Mouse (Mus musculus) left cerebral cortex, adult 11 months (tissue): ENCODE results near the gene Gm15056.

Experiments used
- DNase-seq: peaks from one replicate; pipeline ENCODE4 v3.0.0; 2022; ENCODE audit warnings: low spot score

Gene Gm15056

GRCm38 (mm10) chr8:20902527-20902926 is at the start of gene Gm15056:
TSS of gene Gm15056 (minus strand) at chr8:20902627.
- no peak for DNase-seq

- no peak for DNase-seq
Observed at GRCm38 (mm10) chr8:20944610-20945009, 42.2 kb upstream of the Gm15056 start, which contains the start of gene AY761185. TSS of gene AY761185 (minus strand) at chr8:20944710.

- DNase-seq, result no peak
Observed at GRCm38 (mm10) chr8:20921971-20922370, 19.5 kb upstream of the Gm15056 start, which contains the start of gene Gm6040. TSS of gene Gm6040 (minus strand) at chr8:20922071.

- no peak for DNase-seq
Observed at GRCm38 (mm10) chr8:20912288-20912687, 9.9 kb upstream of the Gm15056 start.

GRCm38 (mm10) chr8:20908256-20908655 is 5.8 kb upstream of the Gm15056 start:
- no peak for DNase-seq

- no peak for DNase-seq
Observed at GRCm38 (mm10) chr8:20907119-20907518, 4.7 kb upstream of the Gm15056 start.

GRCm38 (mm10) chr8:20892369-20892768 is 10.1 kb downstream of the Gm15056 start, which contains the start of gene Defb33:
TSS of gene Defb33 (plus strand) at chr8:20892669.
- DNase-seq, result no peak

- DNase-seq, result no peak
Observed at GRCm38 (mm10) chr8:20874608-20875007, 27.8 kb downstream of the Gm15056 start.
